Mouse (Mus musculus) heart, postnatal 0 days (tissue): Measurements from ENCODE around the gene Taf7l.

Source experiments
- CTCF ChIP-seq: IDR thresholded peaks from 2 replicates; pipeline ENCODE4 v1.5.1; 2016; ENCODE audit warnings: antibody characterized with exemption, control low read depth, low read depth
- EP300 ChIP-seq: IDR thresholded peaks from 2 replicates; pipeline ENCODE4 v1.6.1; 2016; ENCODE audit warnings: antibody characterized with exemption, low read depth

GRCm38 (mm10) chrX:134420097-134420496 lies 56.2 kb downstream of the Taf7l start:
- TF ChIP-seq CTCF (no peak), EP300 (no peak)
